Mouse (Mus musculus) liver, embryonic 13.5 days (tissue): ENCODE measurements at regions not wholly inside any gene's neighbourhood (a gene's known extent, or its start where the extent isn't known, plus 50 kb on each side); places are given as distances from the start of the nearest gene placed in this dataset.

Experiments
- ATAC-seq: fragments of 200-750 bp; cut with Nextera tagmentation; 2 replicates; pipeline ENCODE4 v1.8.0; 2017; ENCODE audit warnings: low read depth, mild to moderate bottlenecking, moderate number of reproducible peaks, moderate library complexity
- DNase-seq: peaks from one replicate; pipeline ENCODE4 v3.0.0; 2022
- H3K27ac ChIP-seq: fragments of 300-500 bp; sonication (generic); 2 replicates; pipeline ENCODE4 v1.5.1; 2015; ENCODE audit warnings: moderate library complexity, mild to moderate bottlenecking, inconsistent platforms
- H3K27me3 ChIP-seq: fragments of 300-500 bp; sonication (generic); 2 replicates; pipeline ENCODE4 v1.6.1; 2015; ENCODE audit warnings: mild to moderate bottlenecking, inconsistent platforms
- H3K36me3 ChIP-seq: fragments of 300-500 bp; sonication (generic); 2 replicates; pipeline ENCODE4 v1.6.1; 2015; ENCODE audit warnings: mild to moderate bottlenecking, inconsistent platforms
- H3K4me1 ChIP-seq: fragments of 300-500 bp; sonication (generic); replicated peaks from 2 replicates; pipeline ENCODE4 v1.6.1; 2015; ENCODE audit warnings: inconsistent platforms
- H3K4me2 ChIP-seq: fragments of 300-500 bp; sonication (generic); 2 replicates; pipeline ENCODE4 v1.6.1; 2015; ENCODE audit warnings: inconsistent platforms, mild to moderate bottlenecking, moderate library complexity
- H3K4me3 ChIP-seq: fragments of 300-500 bp; sonication (generic); replicated peaks from 2 replicates; pipeline ENCODE4 v1.5.1; 2015; ENCODE audit warnings: mild to moderate bottlenecking, inconsistent platforms
- H3K9ac ChIP-seq: fragments of 300-500 bp; sonication (generic); 2 replicates; pipeline ENCODE4 v1.6.1; 2015; ENCODE audit warnings: mild to moderate bottlenecking, inconsistent platforms
- H3K9me3 ChIP-seq: fragments of 300-500 bp; sonication (generic); replicated peaks from 2 replicates; pipeline ENCODE4 v1.6.1; 2016; ENCODE audit warnings: inconsistent platforms
- WGBS: fragments of 180-500 bp; shearing (Covaris S2); methylation state at CpG from one replicate; pipeline ENCODE4 v1.1.7; 2015; ENCODE audit not compliant: insufficient replicate concordance; 5-methylcytosine and 5-hydroxymethylcytosine counted together

GRCm38 (mm10) chr12:16054591-16054990 is 237.9 kb upstream of the Trib2 start:
- no peaks in the 10 kb centered on the region for H3K36me3 ChIP-seq
- 71% methylated on average over 2 of the region's 2 CpGs for WGBS
- no peak for ATAC-seq
- H3K4me3 ChIP-seq = no peak overlapping the region
- no peak for DNase-seq
- H3K9ac ChIP-seq = no peak overlapping the region
- H3K4me1 ChIP-seq = peaks cover 5% of the 10 kb centered on the region; the same call in 1 of the 2 replicates
- no peaks in the 10 kb centered on the region for H3K27me3 ChIP-seq
- no peak overlapping the region for H3K27ac ChIP-seq
- no peaks in the 10 kb centered on the region for H3K9me3 ChIP-seq
- H3K4me2 ChIP-seq = no peak overlapping the region

GRCm38 (mm10) chr12:16053735-16054134 is 237.0 kb upstream of the Trib2 start:
- no peak overlapping the region for H3K27ac ChIP-seq
- DNase-seq (no peak), ATAC-seq (no peak)
- no peaks in the 10 kb centered on the region for H3K36me3 ChIP-seq
- H3K9ac ChIP-seq = no peak overlapping the region
- no peaks in the 10 kb centered on the region for H3K9me3 ChIP-seq
- no peak overlapping the region for H3K4me3 ChIP-seq
- no peaks in the 10 kb centered on the region for H3K27me3 ChIP-seq
- 52% methylated on average over 3 of the region's 3 CpGs for WGBS
- no peak overlapping the region for H3K4me2 ChIP-seq
- peaks cover 5% of the 10 kb centered on the region; the same call in 1 of the 2 replicates for H3K4me1 ChIP-seq

- 63% methylated on average over 1 of the region's 1 CpGs for WGBS
- H3K9ac ChIP-seq = no peak overlapping the region
- H3K27ac ChIP-seq = no peak overlapping the region
- H3K4me2 ChIP-seq = no peak overlapping the region
- ATAC-seq (no peak), DNase-seq (no peak)
- H3K36me3 ChIP-seq = no peaks in the 10 kb centered on the region
- no peaks in the 10 kb centered on the region for H3K27me3 ChIP-seq
- no peak overlapping the region for H3K4me3 ChIP-seq
- H3K9me3 ChIP-seq = no peaks in the 10 kb centered on the region
- peaks cover 6% of the 10 kb centered on the region for H3K4me1 ChIP-seq
Observed at GRCm38 (mm10) chr12:16052998-16053397, 236.3 kb upstream of the Trib2 start.

GRCm38 (mm10) chr12:16052353-16052752 is 235.6 kb upstream of the Trib2 start:
- Histone ChIP-seq H3K4me1 (peaks cover 12% of the 10 kb centered on the region), H3K9ac (no peak overlapping the region), H3K4me2 (no peak overlapping the region), H3K27ac (no peak overlapping the region), H3K27me3 (no peaks in the 10 kb centered on the region), H3K9me3 (no peaks in the 10 kb centered on the region), H3K4me3 (no peak overlapping the region), H3K36me3 (no peaks in the 10 kb centered on the region)
- ATAC-seq (no peak), DNase-seq (no peak)
- WGBS = 65% methylated on average over 3 of the region's 3 CpGs

- no peaks in the 10 kb centered on the region for H3K27me3 ChIP-seq
- no peak overlapping the region for H3K4me2 ChIP-seq
- 66% methylated on average over 2 of the region's 2 CpGs for WGBS
- H3K27ac ChIP-seq = no peak overlapping the region
- H3K4me3 ChIP-seq = no peak overlapping the region
- peaks cover 19% of the 10 kb centered on the region for H3K4me1 ChIP-seq
- no peak overlapping the region for H3K9ac ChIP-seq
- ATAC-seq (no peak), DNase-seq (no peak)
- no peaks in the 10 kb centered on the region for H3K9me3 ChIP-seq
- no peaks in the 10 kb centered on the region for H3K36me3 ChIP-seq
Observed at GRCm38 (mm10) chr12:16051439-16051838, 234.7 kb upstream of the Trib2 start.

- WGBS = 78% methylated on average over 4 of the region's 4 CpGs
- DNase-seq (no peak), ATAC-seq (no peak)
- no peaks in the 10 kb centered on the region for H3K36me3 ChIP-seq
- H3K4me3 ChIP-seq = no peak overlapping the region
- H3K4me1 ChIP-seq = peaks cover 30% of the 10 kb centered on the region
- H3K27ac ChIP-seq = no peak overlapping the region
- H3K9me3 ChIP-seq = no peaks in the 10 kb centered on the region
- H3K4me2 ChIP-seq = no peak overlapping the region
- H3K27me3 ChIP-seq = no peaks in the 10 kb centered on the region
- no peak overlapping the region for H3K9ac ChIP-seq
Observed at GRCm38 (mm10) chr12:16049545-16049944, 232.8 kb upstream of the Trib2 start.

GRCm38 (mm10) chr12:16046643-16047042 is 229.9 kb upstream of the Trib2 start:
- Histone ChIP-seq H3K4me2 (no peak overlapping the region), H3K27ac (peak overlapping the region; percentile 48)
- 3% methylated on average over 1 of the region's 1 CpGs for WGBS

GRCm38 (mm10) chr12:16045791-16046494 is 229.2 kb upstream of the Trib2 start:
- Histone ChIP-seq H3K36me3 (no peaks in the 10 kb centered on the region), H3K9me3 (no peaks in the 10 kb centered on the region), H3K4me3 (no peak overlapping the region), H3K9ac (no peak overlapping the region), H3K27ac (peak overlapping the region; percentile 48), H3K4me1 (peaks cover 40% of the 10 kb centered on the region), H3K27me3 (no peaks in the 10 kb centered on the region), H3K4me2 (no peak overlapping the region)
- no peak for ATAC-seq
- 63% methylated on average over 5 of the region's 5 CpGs for WGBS
- no peak for DNase-seq

More at GRCm38 (mm10) chr12:16046643-16047042, 229.9 kb upstream of the Trib2 start:
- no peak overlapping the region for H3K4me3 ChIP-seq
- no peak overlapping the region for H3K9ac ChIP-seq
- peaks cover 43% of the 10 kb centered on the region for H3K4me1 ChIP-seq
- peak; percentile 91 for ATAC-seq
- no peaks in the 10 kb centered on the region for H3K9me3 ChIP-seq
- DNase-seq = peak; percentile 40
- no peaks in the 10 kb centered on the region for H3K27me3 ChIP-seq
- no peaks in the 10 kb centered on the region for H3K36me3 ChIP-seq

- H3K27me3 ChIP-seq = no peaks in the 10 kb centered on the region
- peaks cover 40% of the 10 kb centered on the region for H3K4me1 ChIP-seq
- no peak overlapping the region for H3K4me2 ChIP-seq
- no peak overlapping the region for H3K9ac ChIP-seq
- H3K4me3 ChIP-seq = no peak overlapping the region
- WGBS = 32% methylated on average over 8 of the region's 8 CpGs
- no peaks in the 10 kb centered on the region for H3K36me3 ChIP-seq
- peak; percentile 22; the same call in 1 of the 2 replicates for ATAC-seq
- H3K27ac ChIP-seq = no peak overlapping the region
- peak; percentile 5 for DNase-seq
- H3K9me3 ChIP-seq = no peaks in the 10 kb centered on the region
Observed at GRCm38 (mm10) chr12:16043466-16044214, 226.9 kb upstream of the Trib2 start.

- H3K27ac ChIP-seq = no peak overlapping the region
- no peaks in the 10 kb centered on the region for H3K9me3 ChIP-seq
- H3K4me3 ChIP-seq = no peak overlapping the region
- H3K27me3 ChIP-seq = no peaks in the 10 kb centered on the region
- no peak overlapping the region for H3K9ac ChIP-seq
- ATAC-seq (no peak), DNase-seq (no peak)
- peaks cover 33% of the 10 kb centered on the region for H3K4me1 ChIP-seq
- 68% methylated on average over 1 of the region's 1 CpGs for WGBS
- H3K36me3 ChIP-seq = no peaks in the 10 kb centered on the region
- no peak overlapping the region for H3K4me2 ChIP-seq
Observed at GRCm38 (mm10) chr12:16042362-16042761, 225.6 kb upstream of the Trib2 start.

GRCm38 (mm10) chr12:16041129-16041528 is 224.4 kb upstream of the Trib2 start:
- Histone ChIP-seq H3K4me2 (no peak overlapping the region), H3K27ac (no peak overlapping the region), H3K9me3 (no peaks in the 10 kb centered on the region), H3K4me1 (peaks cover 23% of the 10 kb centered on the region), H3K36me3 (no peaks in the 10 kb centered on the region), H3K27me3 (no peaks in the 10 kb centered on the region), H3K4me3 (no peak overlapping the region), H3K9ac (no peak overlapping the region)
- DNase-seq = no peak
- ATAC-seq = no peak
- 62% methylated on average over 4 of the region's 4 CpGs for WGBS
